Mouse (Mus musculus): ENCODE data around the gene Peli1.

GRCm38 (mm10) chr11:21173926-21174325, 82.8 kb downstream of the Peli1 start:
- TF ChIP-seq CTCF (conservative IDR thresholded peaks at IDR 0.05; ENCODE audit: insufficient read depth, insufficient read length, low read depth, low read length): no peak
- no peak for TF ChIP-seq POLR2A (IDR thresholded peaks at IDR 0.05; ENCODE audit: low read depth, low read length)
